Mouse (Mus musculus) left cerebral cortex, adult 8-10 months (tissue): Measurements from ENCODE around the gene Cwc27. TPM values are rescaled to one million over a fixed set of nuclear protein-coding genes. Genes with fewer than 3 reads are reported as not detected.

Source experiments
- DNase-seq, 2 experiments: peaks; one replicate each; pipeline ENCODE4 v3.0.0; 2022; ENCODE audit warnings: low spot score in 2 of 2
- total RNA-seq, 4 experiments: library from RNA; stranded (reverse); gene quantifications; 2 replicates each; pipeline ENCODE4 v1.2.4; 2022

Gene Cwc27
- total RNA-seq, 4 experiments from 2014 or later: 18.9 to 33.0 (median 19.8) TPM

DNA sequence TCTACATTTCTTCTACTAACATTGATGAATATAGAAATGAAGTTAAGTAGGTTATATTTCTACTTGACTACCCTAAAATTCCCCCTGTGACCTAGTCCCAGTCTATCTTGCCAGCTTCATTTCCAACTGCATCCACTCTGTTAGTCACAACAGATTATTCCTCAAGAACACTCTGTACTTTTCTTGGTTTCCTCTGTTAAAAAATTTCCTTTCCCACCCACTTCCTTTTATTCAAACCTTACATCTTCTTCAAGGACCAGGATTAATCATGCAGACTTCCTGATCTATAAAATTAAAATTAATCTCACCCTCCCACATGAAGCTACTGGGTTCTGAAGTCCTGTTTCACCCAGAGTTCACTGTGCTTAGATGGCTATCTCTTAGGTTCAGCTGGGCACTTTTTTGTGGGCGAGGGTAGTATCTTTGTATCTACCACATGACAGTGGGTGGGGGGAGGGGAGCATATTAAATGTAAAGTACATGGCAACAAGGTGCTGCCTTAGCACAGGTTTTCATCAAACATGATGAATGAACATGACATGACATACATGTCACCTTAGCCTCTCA lies 37.8 kb downstream of the Cwc27 start:
- DNase-seq: no peak

DNA sequence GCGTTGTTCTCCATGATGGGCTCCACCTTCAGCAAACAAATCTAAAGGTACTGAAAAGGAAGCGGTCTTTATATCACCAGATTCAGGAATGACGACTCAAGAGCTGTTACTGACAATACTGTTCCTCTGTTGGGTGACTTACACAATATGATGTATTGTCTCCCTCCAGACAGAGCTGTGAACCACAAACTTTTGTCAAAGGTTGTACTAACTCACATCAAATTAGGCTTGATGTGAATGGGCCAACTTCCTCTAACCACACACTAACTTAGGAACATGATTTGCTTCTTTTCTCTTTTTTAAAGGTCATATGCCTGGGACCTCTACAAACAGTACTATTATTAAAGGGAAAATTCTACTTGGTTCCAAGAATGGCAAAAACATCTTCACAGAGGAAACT lies 53.7 kb downstream of the Cwc27 start:
- DNase-seq: no peak

DNA sequence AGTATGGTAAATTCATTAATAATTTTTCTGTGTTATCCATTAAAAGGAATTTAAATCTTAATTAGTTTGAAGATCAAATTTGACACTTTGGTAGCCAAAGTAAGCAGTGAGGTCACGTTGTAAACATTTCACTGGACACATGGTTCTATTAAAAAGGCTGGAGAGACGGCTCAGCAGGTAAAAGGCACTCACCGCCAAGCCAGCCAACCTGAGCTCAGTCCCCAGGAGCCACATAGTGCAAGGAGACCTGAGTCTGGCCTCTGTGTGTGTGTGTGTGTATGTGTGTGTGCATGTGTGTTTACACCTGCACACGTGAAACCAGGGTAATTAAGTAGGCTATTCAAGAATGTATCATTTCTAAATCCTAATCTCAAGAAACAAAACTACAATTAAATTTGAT lies 54.5 kb downstream of the Cwc27 start:
- DNase-seq: no peak

DNA sequence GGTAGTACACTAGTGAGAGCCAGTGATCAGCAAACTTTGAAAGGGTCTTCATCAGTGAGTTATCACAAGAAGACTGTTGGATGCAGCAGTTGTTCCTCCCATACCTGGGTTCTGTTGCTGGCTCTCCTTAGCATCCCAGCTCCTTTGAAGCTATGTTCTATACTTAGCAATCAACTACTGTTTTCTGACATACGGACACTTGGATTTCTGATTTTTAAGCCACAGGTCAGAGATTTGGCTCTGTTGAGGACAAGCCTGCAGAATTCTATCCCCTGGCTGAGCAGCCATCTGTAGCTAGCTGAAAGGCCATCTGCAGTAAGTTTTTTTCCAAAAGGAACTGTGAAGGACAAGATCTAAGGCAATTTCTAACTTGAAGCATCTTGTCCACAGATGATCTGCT lies 57.6 kb downstream of the Cwc27 start:
- no peak for DNase-seq

DNA sequence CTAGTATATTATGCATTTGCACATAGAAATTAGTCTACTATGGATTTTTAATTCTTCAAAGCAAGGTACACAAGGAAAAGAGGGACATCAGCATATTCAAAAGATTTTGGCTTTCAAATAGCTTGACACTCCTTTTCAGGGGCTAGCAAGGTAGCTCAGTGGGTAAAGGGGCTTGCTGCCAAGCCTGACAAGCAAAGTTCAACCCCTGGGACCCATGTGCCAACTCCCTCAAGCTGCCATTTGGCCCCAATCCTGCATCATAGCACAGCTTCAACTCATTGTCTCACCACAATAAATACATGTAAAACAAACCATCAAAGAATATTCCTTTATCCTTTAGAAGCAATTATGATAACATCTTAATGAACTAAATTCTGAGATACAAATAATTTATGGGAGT lies 69.9 kb downstream of the Cwc27 start:
- no peak for DNase-seq

DNA sequence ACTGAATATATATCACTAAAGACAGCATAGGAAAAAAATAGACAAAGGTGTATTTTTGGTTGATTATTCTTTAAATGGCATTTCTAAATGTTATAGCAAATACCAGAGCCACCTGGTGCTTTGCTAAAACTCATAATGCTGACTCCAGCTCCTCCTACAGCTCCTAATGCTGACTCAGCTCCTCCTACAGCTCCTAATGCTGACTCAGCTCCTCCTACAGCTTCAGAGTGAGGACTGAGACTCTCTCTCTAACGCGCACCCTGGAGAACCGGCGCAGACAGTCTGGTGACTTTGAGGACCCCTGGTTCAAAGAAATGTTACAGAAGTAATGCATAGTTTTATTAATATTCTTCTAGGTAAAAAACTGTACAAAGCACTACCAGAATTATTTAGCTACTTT lies 74.1 kb downstream of the Cwc27 start:
- DNase-seq: peak in 1 of 2 experiments; percentile 19

DNA sequence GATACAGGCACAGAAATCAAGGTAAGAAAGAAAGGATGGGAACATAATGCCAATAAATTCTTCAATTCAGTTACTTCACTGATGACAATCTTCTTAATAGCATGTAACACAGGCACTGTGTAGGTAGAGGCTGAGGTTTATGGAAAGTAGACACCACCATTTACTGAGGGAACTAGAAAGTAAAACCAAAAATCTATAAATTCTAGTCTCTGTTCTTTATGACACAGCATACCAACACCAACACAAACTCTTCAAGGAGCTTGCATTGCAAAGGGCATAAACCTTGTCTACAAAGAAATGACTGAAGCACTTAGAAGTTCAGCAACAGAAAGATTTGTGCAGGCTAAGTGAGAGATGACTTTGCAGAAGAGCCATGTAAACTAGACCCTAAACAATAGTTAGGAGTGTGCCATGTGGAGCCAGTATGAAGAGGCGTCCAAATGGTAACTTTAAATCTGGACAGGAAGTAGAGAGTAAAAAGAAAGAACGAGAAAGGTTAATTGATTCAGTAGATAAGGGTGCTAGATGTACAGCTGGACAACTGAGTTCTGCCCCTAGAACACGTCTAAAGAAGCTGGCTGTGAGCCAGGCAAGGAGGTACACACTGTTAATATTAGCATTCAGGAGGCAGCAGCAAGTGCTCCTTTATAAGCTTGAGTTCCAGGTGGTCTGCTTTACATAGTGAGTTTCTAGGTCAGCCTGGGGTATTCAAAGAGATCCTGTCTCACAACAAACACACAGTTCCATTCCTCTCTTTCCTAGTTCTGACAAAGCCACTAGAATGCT lies 87.5 kb downstream of the Cwc27 start:
- no peak for DNase-seq

DNA sequence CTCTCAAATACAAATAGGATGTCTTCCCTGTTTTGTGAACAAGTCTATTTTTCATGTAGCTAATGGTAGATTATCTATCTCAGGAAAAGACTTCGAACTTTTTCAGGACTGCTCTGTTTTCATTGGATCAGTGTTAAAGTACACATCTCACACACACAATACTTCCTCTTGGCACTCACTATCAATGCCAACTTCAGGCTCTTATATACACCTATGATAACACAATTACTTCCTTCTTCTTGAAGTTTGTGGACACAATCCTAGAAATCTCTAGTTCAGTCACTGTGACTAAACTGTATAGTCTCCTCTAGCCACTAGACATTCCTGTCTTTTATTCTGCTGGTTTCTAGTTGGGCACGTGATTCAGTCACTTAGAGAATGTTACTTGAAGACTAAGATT lies 89.3 kb downstream of the Cwc27 start:
- no peak for DNase-seq

DNA sequence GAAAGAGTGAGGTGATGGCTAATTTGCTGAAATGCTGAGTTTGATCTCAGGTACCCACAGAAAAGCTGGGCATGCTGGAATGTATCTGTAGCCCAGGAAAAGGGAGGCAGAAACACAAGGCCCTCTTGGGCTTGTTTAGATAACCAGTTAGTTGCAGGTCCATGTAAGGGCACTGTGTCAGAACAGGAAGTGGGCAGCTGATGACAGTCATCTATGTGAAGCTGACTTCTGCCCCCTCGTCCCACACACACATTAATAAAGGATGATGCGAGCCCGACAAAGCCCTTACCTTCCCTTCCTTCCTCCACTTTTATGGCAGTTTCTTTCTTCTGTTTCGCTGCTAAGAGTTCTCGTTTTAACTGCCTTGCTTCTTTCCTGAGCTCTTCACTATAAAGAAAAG lies 96.8 kb downstream of the Cwc27 start:
- DNase-seq: no peak

DNA sequence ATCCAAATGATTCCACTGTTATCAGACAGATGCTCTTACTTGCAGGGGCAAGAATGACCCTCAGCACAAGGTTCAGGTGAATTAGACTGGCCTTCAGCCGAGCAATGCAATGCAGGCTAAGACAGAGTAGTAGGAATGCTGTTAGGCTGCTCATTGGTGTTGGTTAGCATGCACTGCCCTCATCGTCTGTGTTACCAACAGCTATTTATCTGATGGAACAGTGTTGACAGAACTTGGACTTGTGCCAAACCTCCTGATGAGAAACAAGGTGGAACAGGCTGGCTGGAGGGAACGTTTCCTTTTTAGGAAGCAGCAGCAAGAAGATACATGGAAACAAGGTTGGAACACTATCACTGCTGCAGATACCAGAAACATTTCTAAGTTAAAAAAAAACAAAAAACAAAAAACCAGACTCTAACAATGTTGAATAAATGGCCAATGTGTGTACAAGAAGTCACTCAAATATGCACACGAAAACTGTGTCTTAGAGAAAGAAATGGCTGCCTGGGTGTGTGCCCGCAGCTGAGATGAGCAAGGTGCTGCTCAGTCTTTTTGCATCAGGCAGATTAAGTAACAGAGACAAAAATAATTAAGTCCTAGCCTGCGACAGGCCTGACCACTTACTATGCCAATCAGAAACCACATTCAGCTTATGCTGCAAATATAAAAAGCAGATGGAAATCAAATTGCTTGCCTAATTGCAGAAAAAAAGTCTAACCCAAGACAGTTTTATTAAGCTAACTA lies 122.2 kb downstream of the Cwc27 start:
- DNase-seq: peak in 1 of 2 experiments; percentile 15

DNA sequence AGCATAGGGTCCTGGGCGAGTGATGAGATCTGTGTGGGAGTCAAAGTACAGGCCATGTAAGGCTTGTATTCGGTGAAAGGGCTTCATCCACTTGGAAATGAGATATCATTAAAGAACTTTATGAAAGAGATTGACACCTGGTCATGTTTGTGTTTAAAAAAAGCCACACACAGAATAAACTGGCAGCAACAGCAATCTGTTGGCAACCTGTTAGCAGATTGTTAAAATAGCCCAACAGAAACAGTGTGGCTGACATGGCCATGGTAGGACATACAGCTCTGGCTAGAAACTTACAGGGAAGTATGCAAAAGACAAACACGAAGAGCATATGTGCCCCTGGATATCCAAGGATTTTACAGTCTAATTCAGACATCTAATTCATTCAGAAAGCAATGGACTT lies 124.2 kb downstream of the Cwc27 start:
- DNase-seq: no peak

DNA sequence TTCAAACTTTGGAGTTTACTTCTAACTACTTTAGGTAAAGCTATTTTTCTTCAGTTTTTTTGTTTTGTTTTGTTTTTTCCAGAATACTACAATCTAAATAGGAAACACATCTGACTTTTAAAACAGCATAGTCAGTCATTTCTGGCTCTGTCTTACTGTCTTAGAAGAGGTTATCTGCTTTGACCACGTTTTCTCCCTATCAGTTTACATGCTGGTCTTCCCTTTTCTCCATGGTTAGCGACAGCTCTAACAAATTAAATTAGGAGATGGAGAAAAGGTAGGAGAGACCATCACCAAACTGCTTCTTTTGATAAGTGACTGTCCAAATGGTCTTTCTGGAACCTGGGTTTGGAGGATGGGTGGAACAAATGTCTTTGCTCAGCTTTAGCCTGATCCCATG lies 131.4 kb downstream of the Cwc27 start:
- DNase-seq: no peak

DNA sequence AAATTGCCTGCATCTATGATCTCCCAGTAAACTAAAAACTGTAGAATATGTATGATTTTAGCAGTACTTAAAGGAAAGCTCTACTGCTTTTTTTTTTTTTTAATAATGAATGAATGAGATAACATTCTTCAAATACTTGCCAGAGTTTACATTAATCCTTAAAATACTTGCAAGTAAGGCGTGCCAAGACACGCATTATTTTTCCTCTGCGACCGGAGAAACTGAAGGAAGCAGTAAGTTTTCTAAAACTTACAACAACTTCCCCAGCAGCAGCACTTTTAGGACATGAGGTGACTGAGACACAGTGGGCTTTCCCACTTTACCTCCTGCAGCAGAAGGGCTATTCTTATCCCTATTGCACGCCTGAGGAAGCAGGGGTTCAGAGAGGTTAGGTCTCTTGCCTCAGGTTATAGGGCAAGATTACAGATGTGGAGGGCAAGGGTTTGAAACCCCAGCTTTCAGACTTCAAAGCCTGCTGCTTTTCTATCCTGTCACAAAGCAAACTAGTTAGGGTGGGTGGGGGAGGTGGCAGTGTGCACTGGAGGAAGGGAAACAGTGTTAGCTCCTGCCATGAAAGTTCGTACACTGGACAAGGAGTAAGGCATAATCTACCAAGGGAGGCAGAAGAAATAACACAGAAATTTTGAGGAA lies 132.5 kb downstream of the Cwc27 start:
- DNase-seq: no peak

DNA sequence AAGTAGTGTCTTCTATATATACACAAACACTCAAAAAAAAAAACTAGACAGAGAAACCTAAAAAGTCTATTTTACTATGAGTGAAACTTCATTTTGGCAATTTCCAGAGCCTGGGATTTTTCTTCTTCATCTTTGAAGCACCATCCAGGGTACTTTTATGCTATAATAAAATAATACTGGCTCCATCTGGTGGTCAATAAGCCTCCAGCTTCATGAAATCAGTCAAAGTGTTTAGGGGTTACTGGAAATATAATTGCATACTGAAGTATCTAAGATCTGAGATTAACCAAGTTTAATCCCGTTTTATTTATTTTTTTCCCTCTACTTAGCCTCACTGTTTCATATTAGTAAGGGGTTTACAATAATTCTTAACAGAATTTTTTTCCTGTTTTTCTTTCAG lies 135.7 kb downstream of the Cwc27 start:
- DNase-seq: no peak

DNA sequence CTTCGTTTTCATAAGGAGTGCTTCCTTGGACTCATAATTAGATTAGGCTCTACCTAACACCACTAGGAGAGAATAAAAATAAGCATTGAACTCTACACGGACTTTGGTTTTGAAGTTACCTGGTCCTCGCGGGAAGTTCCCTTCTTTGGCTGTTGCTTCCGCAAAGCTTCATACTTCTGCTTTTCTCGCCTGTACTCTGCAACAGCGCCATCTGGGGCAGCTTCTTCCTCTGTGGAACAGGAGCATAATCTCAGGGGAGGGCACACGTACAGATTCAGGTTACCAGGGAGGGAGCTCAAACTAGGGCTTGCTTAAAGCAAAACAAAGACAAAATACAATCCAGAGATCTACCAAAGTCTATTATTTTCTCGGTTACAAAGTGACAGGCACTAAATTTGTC lies 155.8 kb downstream of the Cwc27 start:
- no peak for DNase-seq

DNA sequence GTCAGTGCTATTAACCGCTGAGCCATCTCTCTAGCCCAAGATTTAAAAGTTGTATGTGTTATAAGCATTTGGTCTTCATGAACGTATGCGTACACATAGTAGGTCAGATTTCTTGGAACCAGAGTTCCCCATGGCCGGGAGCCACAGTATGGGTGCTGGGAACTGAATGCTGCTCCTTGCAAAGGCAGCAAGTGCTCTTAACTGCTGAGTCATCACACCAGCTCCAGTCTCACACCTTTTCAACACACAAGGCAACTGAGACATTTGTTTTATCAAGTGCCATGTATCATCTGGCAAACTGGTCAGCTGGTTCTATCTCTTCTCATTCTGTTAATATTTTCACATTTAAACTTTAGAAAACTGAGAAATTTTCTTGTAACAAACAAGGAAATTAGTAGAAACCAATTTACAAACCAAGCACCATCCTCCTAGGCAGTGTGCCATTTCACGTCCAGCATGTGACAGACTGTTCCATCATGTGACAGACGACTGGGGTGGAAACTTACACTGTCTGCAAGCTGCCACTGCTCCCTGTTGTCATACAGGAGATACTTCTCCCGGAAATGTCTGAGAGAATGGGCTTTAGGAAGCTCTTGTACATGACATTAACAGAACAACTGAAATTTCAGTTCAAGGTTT lies 156.8 kb downstream of the Cwc27 start:
- no peak for DNase-seq

DNA sequence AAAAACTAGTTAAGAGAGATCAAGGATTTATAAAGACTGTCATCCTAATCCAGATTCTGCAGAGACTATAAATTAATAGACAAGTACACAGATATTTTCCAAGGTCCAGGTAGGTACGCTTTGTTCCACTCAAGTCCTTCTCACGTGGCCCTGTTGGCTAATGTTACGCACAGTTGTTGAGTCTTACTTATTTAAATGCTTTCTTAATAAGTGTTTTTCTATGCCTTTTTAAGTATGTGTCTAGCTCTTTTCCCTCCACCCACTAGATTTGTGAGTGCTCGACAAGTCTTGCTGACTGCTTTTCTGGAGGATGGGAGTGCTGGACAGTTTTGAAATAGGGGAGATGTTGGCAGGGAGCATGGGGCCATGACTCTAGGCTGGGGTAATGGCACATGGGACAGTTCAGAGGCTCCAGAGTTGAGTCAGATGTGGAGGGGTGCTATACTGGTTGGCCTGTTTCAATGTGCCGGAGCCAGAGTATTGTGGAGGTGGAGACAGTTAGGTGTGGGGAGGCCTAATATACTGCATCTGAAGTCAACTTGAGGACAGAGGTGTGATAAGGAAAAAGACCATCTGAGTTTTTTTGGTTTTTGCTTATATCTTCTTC lies 160.2 kb downstream of the Cwc27 start:
- DNase-seq: no peak

DNA sequence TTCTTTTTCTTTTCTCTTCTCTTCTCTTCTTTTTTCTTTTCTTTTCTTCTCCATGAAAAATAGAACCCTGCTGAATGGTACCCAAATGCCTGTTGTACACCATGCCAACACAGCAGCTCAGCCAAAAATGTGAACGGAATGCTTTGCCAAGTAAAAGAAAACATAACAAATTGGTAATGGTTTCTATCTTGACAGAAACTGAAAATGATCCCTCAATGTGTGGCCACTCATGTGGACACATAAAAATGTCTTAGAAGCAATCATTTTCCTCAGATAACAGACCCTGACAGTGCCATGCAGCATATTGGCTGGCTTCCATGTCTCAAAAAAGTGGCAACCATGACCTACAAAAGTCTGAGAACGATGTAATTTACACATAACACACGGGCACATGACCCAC lies 161.8 kb downstream of the Cwc27 start:
- DNase-seq: no peak

DNA sequence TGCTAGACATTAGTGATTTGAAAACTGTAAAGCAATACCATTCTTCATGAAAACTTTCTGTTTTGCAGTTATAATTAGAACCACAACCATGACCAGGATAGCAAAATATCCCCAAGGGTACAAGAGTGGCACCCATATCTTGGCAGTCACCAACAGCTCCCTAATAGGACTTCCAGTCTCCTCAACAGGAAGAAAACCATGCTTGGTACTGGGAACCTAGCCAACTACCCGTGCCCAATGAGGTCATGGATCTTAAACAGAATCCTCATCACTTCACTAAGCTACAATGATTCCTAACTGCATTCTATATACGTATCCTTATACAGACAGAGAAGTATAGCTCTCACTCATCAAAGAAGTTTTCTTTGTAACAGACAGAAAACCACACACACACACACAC lies 165.2 kb downstream of the Cwc27 start:
- no peak for DNase-seq

DNA sequence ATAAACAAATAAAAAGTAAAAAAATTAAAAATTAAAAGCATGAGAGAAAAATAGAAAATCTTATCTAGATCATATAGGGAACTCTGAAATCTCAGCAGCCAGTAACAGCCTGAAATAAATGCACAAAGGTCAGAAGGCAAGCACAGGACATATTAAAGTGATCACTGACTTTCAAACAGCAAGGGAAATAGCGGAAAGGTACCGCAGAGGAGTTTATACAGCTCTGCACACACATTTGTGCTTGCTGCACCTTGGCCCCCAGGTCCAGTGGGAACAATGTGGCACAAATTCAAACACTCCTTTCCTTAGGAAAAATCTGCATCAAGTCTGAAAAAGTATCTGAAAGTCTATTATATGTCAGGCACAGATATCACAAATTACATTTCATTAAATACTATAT lies 166.3 kb downstream of the Cwc27 start:
- no peak for DNase-seq

DNA sequence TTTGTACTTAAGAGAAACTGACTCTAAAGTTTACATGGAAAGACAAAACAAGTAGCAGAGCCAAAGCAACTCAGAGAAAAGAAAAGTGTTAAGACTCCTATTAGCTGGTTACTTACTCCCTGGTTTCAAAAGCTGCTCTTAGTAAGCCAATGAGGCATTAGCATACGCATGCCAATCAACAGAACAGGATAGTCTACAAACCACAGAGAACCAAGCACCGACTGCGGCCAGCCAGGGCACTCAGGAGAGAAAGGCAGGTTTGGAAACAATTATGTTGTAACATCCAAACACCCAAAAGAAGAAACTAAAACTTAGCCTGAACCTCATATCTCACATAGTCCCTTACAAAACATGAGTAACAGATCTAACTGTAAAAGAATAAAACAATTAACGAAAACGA lies 166.8 kb downstream of the Cwc27 start:
- no peak for DNase-seq
